Mouse (Mus musculus): Measurements from ENCODE around the gene Usp10. TPM values are rescaled to one million over a fixed set of nuclear protein-coding genes. Genes with fewer than 3 reads are reported as not detected.

The Usp10 gene
- polyA plus RNA-seq (2016; fragmentation: Nextera tagmentation; extraction: Ambion mirVana), result 124 and 136 TPM in 2 replicates

DNA sequence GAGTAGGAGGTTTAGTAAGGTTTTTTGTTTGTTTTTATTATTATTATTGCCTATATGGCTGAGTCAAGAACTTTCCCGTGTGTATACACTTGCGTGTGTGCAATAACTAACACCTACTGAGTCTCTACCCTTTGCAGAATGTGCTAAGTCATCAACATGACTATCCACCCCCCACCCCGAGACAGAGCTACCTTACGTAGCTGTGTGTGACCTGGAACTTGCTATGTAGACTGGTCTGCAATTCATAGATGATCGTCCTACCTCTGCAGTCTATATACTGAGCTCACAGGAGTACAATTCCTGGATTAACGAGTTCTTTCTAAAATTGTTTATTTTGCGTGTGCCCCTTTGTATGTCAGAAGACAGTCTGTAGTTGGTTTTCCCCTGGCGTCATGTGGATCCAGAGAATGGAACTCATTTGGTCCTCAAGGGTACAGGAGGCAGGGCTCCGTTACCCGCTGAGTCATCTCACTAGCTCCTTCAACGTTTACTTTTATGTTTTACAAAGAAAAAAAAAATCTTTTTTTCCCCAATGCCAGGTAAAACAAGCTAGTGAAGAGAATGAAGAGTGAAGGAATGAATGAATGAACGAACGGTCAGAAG is at the start of gene Usp10:
Usp10 (plus strand) TSS at position 417 of the 603 bp plus-strand sequence.
- ATAC-seq, result peak; percentile 62
- 16% methylated on average over 13 of the region's 13 CpGs for WGBS (ENCODE audit: insufficient replicate concordance)

DNA sequence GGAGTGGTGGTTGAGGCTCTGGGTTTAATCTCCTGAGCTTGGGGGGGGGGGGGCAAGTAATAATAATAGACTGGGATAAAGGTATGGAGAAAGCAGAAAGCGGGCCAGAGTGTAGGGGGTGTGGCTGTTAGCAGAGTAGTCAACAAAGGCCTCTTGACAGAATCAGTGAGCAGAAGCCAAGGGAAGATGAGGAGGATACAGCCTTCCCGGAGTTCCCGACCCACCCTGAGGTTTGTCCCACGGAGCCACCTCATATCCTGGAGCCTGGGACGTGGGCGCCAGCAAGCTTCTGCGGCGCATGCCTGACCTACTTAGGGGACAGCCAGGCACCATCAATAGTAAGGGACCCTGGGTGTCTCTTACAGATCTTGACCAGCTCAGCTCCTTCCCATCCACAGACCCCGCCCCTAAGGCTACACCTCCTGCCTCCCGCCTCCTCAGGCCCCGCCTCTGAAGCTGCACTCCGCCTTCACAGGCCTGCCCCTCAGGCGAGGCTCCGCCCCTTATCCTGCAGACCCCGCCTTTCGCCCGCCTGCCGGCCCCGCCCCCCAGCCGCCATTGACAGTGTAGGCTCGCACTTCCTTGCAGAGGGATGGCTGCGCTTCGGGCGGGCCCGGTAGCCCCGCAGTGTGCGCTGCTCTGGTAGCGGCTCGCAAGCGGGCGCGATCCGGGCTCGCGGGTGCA is 48.3 kb upstream of the Usp10 start, which contains the start of gene Klhl36:
Klhl36 (plus strand) TSS at position 561 of the 684 bp plus-strand sequence.
- Histone ChIP-seq H3K4me2 (peak within 1 kb of the TSS; percentile 99), H3K27ac (peak within 1 kb of the TSS; percentile 70), H3K36me3 (no peaks in the 10 kb centered on the region), H3K4me1 (peaks cover 49% of the 10 kb centered on the region), H3K4me3 (peak within 1 kb of the TSS; percentile 75), H3K27me3 (replicated peaks) (peaks cover 13% of the 10 kb centered on the region), H3K9ac (peak within 1 kb of the TSS; percentile 82), H3K9me3 (replicated peaks) (no peaks in the 10 kb centered on the region)
- 2% methylated on average over 35 of the region's 35 CpGs for WGBS (ENCODE audit: insufficient replicate concordance)
- ATAC-seq, result peak; percentile 96

More for the DNA sequence above, at the start of gene Usp10:
- Histone ChIP-seq H3K36me3 (peaks cover 7% of the 10 kb centered on the region; the same call in 1 of the 2 replicates), H3K27me3 (replicated peaks) (0 out of 2 replicates have a peak, but pooled peaks cover 15% of the 10 kb centered on the region), H3K27ac (peak within 1 kb of the TSS; percentile 95), H3K4me3 (peak within 1 kb of the TSS; percentile 88), H3K4me1 (peaks cover 61% of the 10 kb centered on the region), H3K4me2 (peak within 1 kb of the TSS; percentile 91), H3K9ac (peak within 1 kb of the TSS; percentile 97), H3K9me3 (replicated peaks) (no peaks in the 10 kb centered on the region)

DNA sequence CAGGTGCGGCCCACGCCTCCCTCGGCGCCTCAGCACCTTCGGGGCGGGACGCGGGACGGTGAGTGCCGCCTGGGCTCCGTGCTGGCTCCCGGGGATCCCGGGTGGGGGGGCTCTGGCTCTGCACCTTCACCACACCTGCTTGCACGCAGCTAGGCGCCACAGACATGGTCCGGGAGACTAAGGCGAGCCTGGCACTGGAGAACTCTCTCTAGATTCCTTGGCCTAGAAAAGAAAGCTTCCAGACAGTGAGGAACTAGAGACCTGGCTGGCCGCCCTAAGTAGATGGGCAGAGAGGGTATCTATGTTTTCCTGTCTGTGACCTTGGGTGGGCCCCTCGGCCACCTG is 47.8 kb upstream of the Usp10 start:
- peak overlapping the region; percentile 70 for H3K27ac ChIP-seq
- H3K4me1 ChIP-seq, result peaks cover 48% of the 10 kb centered on the region
- peak overlapping the region; percentile 75 for H3K4me3 ChIP-seq
- H3K4me2 ChIP-seq, result peak overlapping the region; percentile 99
- H3K9me3 ChIP-seq (replicated peaks), result no peaks in the 10 kb centered on the region
- no peak for ATAC-seq
- peak overlapping the region; percentile 82 for H3K9ac ChIP-seq
- peaks cover 13% of the 10 kb centered on the region for H3K27me3 ChIP-seq (replicated peaks)
- 0% methylated on average over 19 of the region's 19 CpGs for WGBS (ENCODE audit: insufficient replicate concordance)
- H3K36me3 ChIP-seq, result no peaks in the 10 kb centered on the region

DNA sequence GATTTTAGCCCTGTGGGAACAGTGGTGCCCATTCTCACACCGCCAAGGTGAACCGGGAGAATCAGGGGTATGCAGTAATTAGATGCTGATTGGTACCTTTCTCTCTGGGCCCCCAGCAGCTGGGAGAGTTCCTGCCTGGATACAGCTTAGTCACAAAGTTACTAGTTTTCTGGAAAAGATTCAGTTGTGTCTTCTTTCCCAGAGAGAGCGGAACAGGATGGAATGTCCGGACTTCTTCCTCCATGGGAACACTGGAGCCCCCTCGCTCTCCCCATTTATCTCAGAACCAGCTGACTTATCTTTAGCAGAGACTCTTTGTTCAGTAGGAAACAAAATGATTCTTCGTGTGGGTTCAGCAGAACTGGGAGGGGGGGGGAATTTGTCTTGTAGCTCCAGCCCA is 47.4 kb upstream of the Usp10 start:
- 12% methylated on average over 6 of the region's 6 CpGs for WGBS (ENCODE audit: insufficient replicate concordance)
- H3K27ac ChIP-seq, result peak overlapping the region; percentile 70; the same call in 1 of the 2 replicates
- ATAC-seq, result no peak

DNA sequence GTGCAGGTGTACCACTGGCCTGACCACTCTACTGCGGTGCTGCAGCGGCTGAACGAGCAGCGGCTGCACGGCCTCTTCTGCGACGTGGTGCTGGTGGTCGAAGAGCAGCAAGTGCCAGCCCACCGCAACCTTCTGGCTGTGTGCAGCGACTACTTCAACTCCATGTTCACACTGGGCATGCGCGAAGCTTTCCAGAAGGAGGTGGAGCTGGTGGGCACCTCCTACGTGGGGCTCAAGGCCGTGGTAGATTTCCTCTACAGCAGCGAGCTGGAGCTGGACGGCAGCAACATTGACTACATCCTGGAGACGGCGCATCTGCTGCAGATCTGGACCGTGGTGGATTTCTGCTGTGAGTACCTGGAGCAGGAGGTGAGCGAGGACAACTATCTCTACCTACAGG is 40.5 kb upstream of the Usp10 start:
- H3K36me3 ChIP-seq, result peaks cover 31% of the 10 kb centered on the region
- H3K4me1 ChIP-seq, result peaks cover 8% of the 10 kb centered on the region; the same call in 1 of the 2 replicates
- H3K9ac ChIP-seq, result no peak overlapping the region
- no peak overlapping the region for H3K27ac ChIP-seq
- no peak overlapping the region for H3K4me2 ChIP-seq
- peaks cover 3% of the 10 kb centered on the region; the same call in 1 of the 2 replicates for H3K27me3 ChIP-seq (replicated peaks)
- WGBS (ENCODE audit: insufficient replicate concordance), result 71% methylated on average over 20 of the region's 20 CpGs
- peaks cover 10% of the 10 kb centered on the region for H3K9me3 ChIP-seq (replicated peaks)
- ATAC-seq, result no peak
- no peak overlapping the region for H3K4me3 ChIP-seq

More for the DNA sequence above, 47.4 kb upstream of the Usp10 start:
- Histone ChIP-seq H3K9ac (peak overlapping the region; percentile 82), H3K4me3 (peak overlapping the region; percentile 75), H3K4me1 (peaks cover 44% of the 10 kb centered on the region), H3K9me3 (replicated peaks) (no peaks in the 10 kb centered on the region), H3K4me2 (peak overlapping the region; percentile 99), H3K27me3 (replicated peaks) (peaks cover 13% of the 10 kb centered on the region), H3K36me3 (no peaks in the 10 kb centered on the region)

DNA sequence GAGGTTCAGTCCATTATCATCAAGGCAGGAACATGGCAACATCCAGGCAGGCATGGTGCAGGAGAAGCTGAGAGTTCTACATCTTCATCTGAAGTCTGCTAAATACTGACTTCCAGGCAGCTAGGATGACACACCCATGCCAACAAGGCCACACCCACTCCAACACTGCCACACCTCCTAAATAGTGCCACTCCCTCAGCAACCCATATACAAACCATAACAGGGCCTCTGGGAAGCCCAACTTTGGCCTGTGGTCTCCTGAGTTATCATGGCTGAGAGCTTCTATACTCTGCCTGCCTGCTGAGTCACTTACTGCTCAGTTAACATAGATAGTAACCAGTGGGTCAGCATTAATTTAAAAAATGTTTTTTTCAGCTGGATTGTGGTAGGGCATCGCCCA is 37.0 kb upstream of the Usp10 start:
- H3K36me3 ChIP-seq, result peaks cover 38% of the 10 kb centered on the region
- no peak overlapping the region for H3K4me3 ChIP-seq
- H3K27me3 ChIP-seq (replicated peaks), result no peaks in the 10 kb centered on the region
- no peak overlapping the region for H3K27ac ChIP-seq
- peaks cover 8% of the 10 kb centered on the region; the same call in 1 of the 2 replicates for H3K4me1 ChIP-seq
- H3K4me2 ChIP-seq, result no peak overlapping the region
- no peak overlapping the region for H3K9ac ChIP-seq
- H3K9me3 ChIP-seq (replicated peaks), result peaks cover 10% of the 10 kb centered on the region
- 76% methylated on average over 1 of the region's 1 CpGs for WGBS (ENCODE audit: insufficient replicate concordance)
- ATAC-seq, result peak; percentile 84

DNA sequence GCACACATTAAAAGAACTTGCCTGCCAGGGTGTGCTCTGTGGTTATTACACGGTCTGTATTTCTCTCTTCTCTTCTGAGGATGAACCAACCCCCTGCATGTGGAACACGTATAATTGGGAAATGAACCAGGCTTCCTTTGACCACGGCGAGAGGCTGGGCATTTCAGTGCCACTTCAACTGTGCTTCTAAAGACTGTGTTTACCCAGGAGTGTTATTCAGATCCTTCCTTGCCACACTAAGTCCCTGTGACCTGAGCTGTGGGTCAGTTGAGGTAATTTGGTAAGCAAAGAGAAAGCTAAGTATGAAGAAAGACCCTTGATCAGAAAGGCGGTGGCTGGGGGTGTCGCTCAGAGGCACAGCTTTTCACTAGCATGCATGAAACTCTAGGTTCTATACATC is 28.9 kb upstream of the Usp10 start:
- 71% methylated on average over 6 of the region's 6 CpGs for WGBS (ENCODE audit: insufficient replicate concordance)
- Histone ChIP-seq H3K36me3 (0 out of 2 replicates have a peak, but pooled peaks cover 3% of the 10 kb centered on the region), H3K4me2 (no peak overlapping the region), H3K9me3 (replicated peaks) (no peaks in the 10 kb centered on the region), H3K27me3 (replicated peaks) (no peaks in the 10 kb centered on the region), H3K4me3 (no peak overlapping the region), H3K9ac (no peak overlapping the region), H3K4me1 (peaks cover 16% of the 10 kb centered on the region; the same call in 1 of the 2 replicates), H3K27ac (no peak overlapping the region)
- ATAC-seq, result no peak

DNA sequence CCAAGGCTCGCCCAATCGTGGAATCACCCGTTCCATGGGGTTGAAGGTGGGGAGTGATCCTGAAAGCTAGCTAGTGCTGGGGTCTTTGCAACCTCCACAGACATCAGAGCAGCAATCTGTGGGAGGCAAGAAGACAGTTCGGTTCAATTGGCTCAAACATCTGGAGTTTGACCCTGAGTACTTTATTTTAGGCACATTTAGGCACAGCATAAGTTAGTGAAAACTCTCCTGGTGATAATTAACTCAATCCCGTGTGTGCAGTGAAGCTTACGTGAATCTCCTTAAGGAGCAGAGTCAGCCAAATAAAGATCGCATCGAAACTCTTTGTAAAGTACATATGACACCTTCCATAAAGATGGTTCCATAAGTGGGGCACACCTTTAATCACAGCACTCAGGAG is 28.2 kb upstream of the Usp10 start:
- 75% methylated on average over 8 of the region's 8 CpGs for WGBS (ENCODE audit: insufficient replicate concordance)
- Histone ChIP-seq H3K36me3 (no peaks in the 10 kb centered on the region), H3K4me2 (no peak overlapping the region), H3K27ac (no peak overlapping the region), H3K4me3 (no peak overlapping the region), H3K9me3 (replicated peaks) (no peaks in the 10 kb centered on the region), H3K27me3 (replicated peaks) (0 out of 2 replicates have a peak, but pooled peaks cover 3% of the 10 kb centered on the region), H3K9ac (no peak overlapping the region), H3K4me1 (peaks cover 17% of the 10 kb centered on the region; the same call in 1 of the 2 replicates)
- ATAC-seq, result no peak

DNA sequence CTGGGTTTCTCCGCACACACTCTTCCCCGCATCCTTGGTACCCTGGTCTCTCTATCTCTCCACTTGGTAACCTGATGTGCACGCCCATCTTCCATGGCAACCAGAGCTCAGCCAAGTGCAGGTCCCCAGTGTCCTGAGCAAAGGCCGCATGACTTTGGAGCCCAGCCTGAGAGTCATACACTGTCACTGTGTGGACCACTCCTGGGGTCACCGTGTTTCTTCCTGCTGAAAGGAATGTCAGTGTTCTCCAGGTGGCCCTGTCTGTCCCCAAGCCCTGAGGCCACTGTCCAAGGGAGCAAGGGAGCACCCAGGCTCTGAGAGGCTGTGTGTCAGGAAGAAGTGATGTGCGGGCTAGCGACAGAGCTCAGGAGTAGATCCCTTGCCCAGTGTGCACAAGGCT is 26.9 kb upstream of the Usp10 start:
- no peaks in the 10 kb centered on the region for H3K36me3 ChIP-seq
- peaks cover 17% of the 10 kb centered on the region; the same call in 1 of the 2 replicates for H3K4me1 ChIP-seq
- no peak for ATAC-seq
- no peak overlapping the region for H3K9ac ChIP-seq
- H3K4me2 ChIP-seq, result no peak overlapping the region
- H3K27me3 ChIP-seq (replicated peaks), result 0 out of 2 replicates have a peak, but pooled peaks cover 5% of the 10 kb centered on the region
- H3K27ac ChIP-seq, result no peak overlapping the region
- H3K4me3 ChIP-seq, result no peak overlapping the region
- 80% methylated on average over 7 of the region's 7 CpGs for whole genome bisulfite sequencing (ENCODE audit: insufficient replicate concordance)
- H3K9me3 ChIP-seq (replicated peaks), result no peaks in the 10 kb centered on the region

DNA sequence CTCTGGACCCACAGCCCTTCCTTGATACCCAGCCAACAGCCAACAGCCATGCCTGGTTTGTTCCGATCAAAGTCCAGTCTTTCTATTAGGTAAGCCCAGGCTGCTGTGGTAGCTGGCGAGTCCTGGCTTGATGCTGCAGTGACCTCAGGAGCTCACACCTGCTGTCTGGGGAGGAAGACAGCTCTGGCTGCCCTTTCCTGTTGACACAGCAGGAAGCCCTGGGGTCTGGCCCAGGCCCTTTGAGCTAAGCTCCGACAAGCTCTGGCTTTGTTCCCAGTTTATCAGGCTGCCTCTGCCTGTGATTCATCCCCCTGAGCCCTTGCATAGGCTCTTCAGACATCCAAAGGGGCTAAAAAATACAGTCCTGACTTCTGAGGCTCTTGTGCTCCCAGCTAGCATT is 24.5 kb upstream of the Usp10 start:
- no peak overlapping the region for H3K4me2 ChIP-seq

DNA sequence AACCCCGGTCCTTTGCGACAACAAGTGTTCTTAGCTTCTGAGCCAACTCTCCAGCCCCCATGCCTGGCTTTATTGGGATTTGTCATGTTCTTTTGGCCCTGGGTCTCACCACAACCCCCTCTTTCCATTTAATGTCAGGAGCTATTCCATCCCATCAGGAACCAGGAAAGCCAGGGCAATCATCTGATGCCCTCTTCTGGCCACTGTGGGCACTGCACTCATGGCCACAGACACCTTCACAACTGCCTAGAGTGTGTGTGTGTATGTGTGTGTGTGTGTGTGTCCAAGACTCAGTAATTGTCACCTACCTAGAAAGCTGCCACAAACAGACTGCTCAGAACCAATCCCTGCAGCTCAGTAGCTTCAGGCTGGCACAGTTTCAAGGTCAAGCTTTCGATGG is 23.0 kb upstream of the Usp10 start:
- Histone ChIP-seq H3K4me1 (peaks cover 17% of the 10 kb centered on the region; the same call in 1 of the 2 replicates), H3K4me2 (no peak overlapping the region), H3K4me3 (no peak overlapping the region), H3K9me3 (replicated peaks) (no peaks in the 10 kb centered on the region), H3K27me3 (replicated peaks) (peaks cover 5% of the 10 kb centered on the region; the same call in 1 of the 2 replicates), H3K36me3 (no peaks in the 10 kb centered on the region), H3K9ac (no peak overlapping the region), H3K27ac (no peak overlapping the region)
- no peak for ATAC-seq
- WGBS (ENCODE audit: insufficient replicate concordance), result 91% methylated on average over 3 of the region's 3 CpGs

More for the DNA sequence above, 24.5 kb upstream of the Usp10 start:
- H3K9ac ChIP-seq, result no peak overlapping the region
- H3K4me3 ChIP-seq, result no peak overlapping the region
- no peaks in the 10 kb centered on the region for H3K36me3 ChIP-seq
- peak overlapping the region; percentile 58 for H3K27ac ChIP-seq
- no peaks in the 10 kb centered on the region for H3K9me3 ChIP-seq (replicated peaks)
- 37% methylated on average over 3 of the region's 3 CpGs for WGBS (ENCODE audit: insufficient replicate concordance)
- peaks cover 5% of the 10 kb centered on the region; the same call in 1 of the 2 replicates for H3K27me3 ChIP-seq (replicated peaks)
- ATAC-seq, result peak; percentile 71
- peaks cover 17% of the 10 kb centered on the region; the same call in 1 of the 2 replicates for H3K4me1 ChIP-seq

DNA sequence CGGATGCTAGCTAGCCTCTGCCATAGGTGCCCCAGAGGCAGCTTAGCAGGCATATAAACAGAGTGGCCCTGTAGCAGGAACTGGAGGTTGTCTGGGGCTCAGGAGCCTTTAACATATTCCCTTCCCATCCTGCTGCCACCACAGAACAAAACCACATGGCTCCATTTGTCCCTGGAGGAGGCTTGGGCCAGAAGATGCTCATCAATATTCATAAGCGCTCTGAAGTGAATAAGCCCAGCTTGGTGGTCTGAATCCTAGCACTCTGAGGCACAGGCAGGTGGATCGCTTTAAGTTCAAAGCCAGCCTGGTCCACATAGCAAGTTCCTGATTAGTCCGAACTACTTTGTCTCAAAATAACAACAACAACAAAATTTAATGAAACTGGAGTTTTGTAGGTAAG is 22.1 kb upstream of the Usp10 start:
- Histone ChIP-seq H3K4me2 (no peak overlapping the region), H3K36me3 (no peaks in the 10 kb centered on the region), H3K27ac (no peak overlapping the region), H3K4me3 (no peak overlapping the region), H3K27me3 (replicated peaks) (peaks cover 5% of the 10 kb centered on the region; the same call in 1 of the 2 replicates), H3K9me3 (replicated peaks) (no peaks in the 10 kb centered on the region), H3K4me1 (peaks cover 17% of the 10 kb centered on the region; the same call in 1 of the 2 replicates), H3K9ac (no peak overlapping the region)
- 66% methylated on average over 4 of the region's 4 CpGs for WGBS (ENCODE audit: insufficient replicate concordance)
- no peak for ATAC-seq

All from liver, embryonic 12.5 days (tissue).